Mouse (Mus musculus): ENCODE data around the gene Prmt8. TPM values are rescaled to one million over a fixed set of nuclear protein-coding genes. Genes with fewer than 3 reads are reported as not detected.

The Prmt8 gene
- total RNA-seq, 1 experiment from 2014 or later, result not detected

DNA sequence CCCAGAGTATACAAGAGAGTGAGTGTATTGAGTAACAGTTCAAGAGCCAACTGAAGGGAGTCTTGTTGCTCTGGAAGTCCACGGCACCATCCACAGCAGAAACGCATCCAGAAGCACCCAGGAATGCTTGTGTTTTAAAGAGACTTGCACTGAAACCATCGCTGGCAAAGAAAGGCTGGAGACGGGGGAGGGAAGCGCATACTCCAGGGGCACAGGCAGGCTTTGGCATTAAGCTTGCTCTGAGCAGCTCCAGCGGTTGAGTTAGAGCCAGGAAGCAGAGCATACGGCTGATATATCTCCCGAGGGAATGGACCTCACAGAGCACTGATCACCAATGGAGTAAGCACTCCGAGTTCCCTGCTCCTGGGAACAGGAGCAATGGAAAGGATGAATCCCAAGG lies 91.0 kb downstream of the Prmt8 start:
- no peak for ATAC-seq (replicated peaks; ENCODE audit: insufficient number of reproducible peaks, low FRiP score, low TSS enrichment, poor library complexity, severe bottlenecking)

- ATAC-seq (replicated peaks; ENCODE audit: insufficient number of reproducible peaks, low FRiP score, low TSS enrichment, poor library complexity, severe bottlenecking), result no peak
Observed at GRCm38 (mm10) chr6:127676866-127677265, 92.4 kb downstream of the Prmt8 start.

- ATAC-seq (replicated peaks; ENCODE audit: insufficient number of reproducible peaks, low FRiP score, low TSS enrichment, poor library complexity, severe bottlenecking), result no peak
Observed at GRCm38 (mm10) chr6:127672071-127672470, 97.2 kb downstream of the Prmt8 start.

- ATAC-seq (replicated peaks; ENCODE audit: insufficient number of reproducible peaks, low FRiP score, low TSS enrichment, poor library complexity, severe bottlenecking), result no peak
Observed at GRCm38 (mm10) chr6:127670031-127670430, 99.2 kb downstream of the Prmt8 start.

DNA sequence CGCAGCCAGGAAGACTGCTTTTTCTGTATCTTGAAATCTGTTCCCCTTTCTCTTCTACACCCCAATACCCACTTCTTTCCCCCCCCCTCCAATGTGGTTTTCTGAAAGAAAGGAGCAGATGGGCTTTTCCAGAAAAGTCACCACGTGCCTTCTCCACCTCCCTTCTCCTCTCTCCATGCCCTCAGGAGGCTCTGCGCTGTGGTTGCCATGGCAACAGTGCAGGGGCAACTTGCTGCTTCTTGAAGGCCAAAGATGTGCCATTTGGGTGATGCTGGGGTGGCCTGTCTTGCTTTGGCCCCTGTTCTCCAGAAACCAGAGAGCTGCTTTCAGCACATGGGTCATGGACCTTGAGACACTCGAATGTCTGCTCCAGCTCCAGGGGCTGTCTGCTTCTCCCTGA lies 100.0 kb downstream of the Prmt8 start:
- ATAC-seq (replicated peaks; ENCODE audit: insufficient number of reproducible peaks, low FRiP score, low TSS enrichment, poor library complexity, severe bottlenecking), result no peak

GRCm38 (mm10) chr6:127663263-127663662 lies 106.0 kb downstream of the Prmt8 start:
- ATAC-seq (replicated peaks; ENCODE audit: insufficient number of reproducible peaks, low FRiP score, low TSS enrichment, poor library complexity, severe bottlenecking), result no peak

DNA sequence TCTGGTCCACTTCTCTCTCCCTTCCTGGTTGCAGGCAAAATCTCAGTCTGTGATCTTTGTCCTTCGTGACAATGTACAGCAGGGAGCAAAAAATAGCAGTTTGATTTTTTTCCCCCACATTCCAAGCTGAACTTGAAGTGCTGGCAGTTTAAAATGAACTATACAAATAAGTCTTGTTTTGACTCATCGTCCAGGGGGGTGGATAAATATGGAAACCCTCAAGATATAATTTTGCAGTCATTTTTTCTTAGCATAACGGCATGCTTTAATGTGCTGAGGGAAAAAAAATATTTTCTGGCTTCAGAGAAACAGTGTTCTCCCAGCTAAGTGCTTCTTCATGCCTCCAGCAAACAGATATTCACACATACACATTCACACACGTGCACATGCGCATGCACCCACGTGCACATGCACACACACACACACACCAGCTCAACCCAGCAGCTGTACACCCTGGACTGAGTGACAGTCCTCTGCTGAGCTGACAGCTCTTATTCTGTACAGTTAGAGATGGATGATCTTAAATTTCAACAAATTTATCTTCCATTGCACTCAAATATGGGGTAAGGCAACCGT lies 107.5 kb downstream of the Prmt8 start:
- no peak for ATAC-seq (replicated peaks; ENCODE audit: insufficient number of reproducible peaks, low FRiP score, low TSS enrichment, poor library complexity, severe bottlenecking)

- no peak for ATAC-seq (replicated peaks; ENCODE audit: insufficient number of reproducible peaks, low FRiP score, low TSS enrichment, poor library complexity, severe bottlenecking)
Observed at GRCm38 (mm10) chr6:127659966-127660365, 109.3 kb downstream of the Prmt8 start.

DNA sequence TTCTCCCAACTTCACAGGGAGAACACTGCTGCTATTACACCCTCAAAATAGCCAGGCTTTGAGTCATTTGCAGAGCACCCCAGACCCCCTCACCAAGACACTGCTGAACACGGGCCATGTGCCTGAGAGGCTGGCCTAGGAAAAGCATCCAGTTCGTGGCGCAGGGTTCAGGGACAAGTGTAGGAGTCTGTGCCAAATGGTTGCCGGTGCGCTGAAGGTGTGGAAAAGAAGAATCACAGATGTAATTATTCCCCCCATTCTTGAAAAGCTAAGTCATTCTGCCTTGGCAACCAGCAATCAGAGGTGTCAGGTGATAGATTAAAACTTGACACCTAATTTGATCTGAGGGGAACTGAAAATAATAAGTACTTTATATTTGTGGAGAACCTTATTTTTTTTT lies 109.8 kb downstream of the Prmt8 start:
- no peak for ATAC-seq (replicated peaks; ENCODE audit: insufficient number of reproducible peaks, low FRiP score, low TSS enrichment, poor library complexity, severe bottlenecking)

DNA sequence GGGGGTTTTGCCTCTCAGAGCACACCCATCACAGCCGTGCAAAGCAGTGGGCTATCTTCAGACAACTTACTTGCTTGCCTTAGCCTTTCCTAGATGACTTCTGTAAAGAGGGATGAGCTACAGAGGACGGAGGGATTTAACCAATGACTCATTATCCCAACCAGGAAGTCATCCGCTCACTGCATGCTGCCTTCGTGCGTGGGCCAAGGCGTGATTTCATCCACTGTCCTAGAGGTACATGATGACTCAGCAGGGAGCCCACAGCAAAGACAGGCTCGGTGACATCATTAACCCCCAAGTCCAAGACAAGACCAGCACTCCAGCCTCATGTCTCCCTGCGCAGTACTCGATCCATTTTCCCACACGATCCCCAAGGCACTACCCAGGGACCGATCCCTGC lies 112.1 kb downstream of the Prmt8 start:
- no peak for ATAC-seq (replicated peaks; ENCODE audit: insufficient number of reproducible peaks, low FRiP score, low TSS enrichment, poor library complexity, severe bottlenecking)

GRCm38 (mm10) chr6:127655988-127656387 lies 113.3 kb downstream of the Prmt8 start:
- ATAC-seq (replicated peaks; ENCODE audit: insufficient number of reproducible peaks, low FRiP score, low TSS enrichment, poor library complexity, severe bottlenecking), result no peak

- no peak for ATAC-seq (replicated peaks; ENCODE audit: insufficient number of reproducible peaks, low FRiP score, low TSS enrichment, poor library complexity, severe bottlenecking)
Observed at GRCm38 (mm10) chr6:127641077-127641801, 128.0 kb downstream of the Prmt8 start.

Other genes starting within 250 kb of the Prmt8 start
- gene Cracr2a, start 208.1 kb downstream of the Prmt8 start, total RNA-seq (2017), result 12.1 to 38.8 TPM (median 14.6 TPM) in 3 replicates
- not detected in 3 replicates for gene Tspan11, start 118.1 kb upstream of the Prmt8 start, total RNA-seq (2017)

All from monocyte, adult 5-6 weeks (primary cell).